Mouse (Mus musculus): ENCODE results near the gene Tmem54.

- TF ChIP-seq CTCF (IDR thresholded peaks at IDR 0.05; ENCODE audit: low read depth, low read length): 0 out of 2 replicates have a peak, but pooled peaks have one; percentile 8
- TF ChIP-seq POLR2A (IDR thresholded peaks at IDR 0.05; ENCODE audit: borderline replicate concordance, low read depth, low read length): no peak
Observed at GRCm38 (mm10) chr4:129081041-129081440, 24.3 kb upstream of the Tmem54 start.
